Mouse (Mus musculus): ENCODE data around the gene Cdh16. TPM values are rescaled to one million over a fixed set of nuclear protein-coding genes. Genes with fewer than 3 reads are reported as not detected.

Cdh16 gene
- polyA plus RNA-seq, 1 experiment: not detected

- no peaks in the 10 kb centered on the region; the same call in 1 of the 2 replicates for H3K4me1 ChIP-seq (ENCODE audit: control insufficient read depth, insufficient read depth, low read length)
- TF ChIP-seq POLR2A (IDR thresholded peaks at IDR 0.05; ENCODE audit: extremely low read depth, insufficient read depth, low read length): no peak
- no peak for TF ChIP-seq CTCF (IDR thresholded peaks at IDR 0.05; ENCODE audit: extremely low read depth, insufficient read depth, low read length)
- H3K4me3 ChIP-seq (ENCODE audit: insufficient read depth, low read length): no peak overlapping the region
Measured at GRCm38 (mm10) chr8:104627065-104627740, 3.0 kb upstream of the Cdh16 start.

GRCm38 (mm10) chr8:104620765-104621164, 3.4 kb downstream of the Cdh16 start:
- H3K4me1 ChIP-seq (ENCODE audit: control insufficient read depth, insufficient read depth, low read length): no peaks in the 10 kb centered on the region
- no peak overlapping the region for H3K4me3 ChIP-seq (ENCODE audit: insufficient read depth, low read length)
- no peak overlapping the region for H3K27ac ChIP-seq (ENCODE audit: insufficient read depth, low read length)
- TF ChIP-seq CTCF (IDR thresholded peaks at IDR 0.05; ENCODE audit: extremely low read depth, insufficient read depth, low read length) (no peak), POLR2A (IDR thresholded peaks at IDR 0.05; ENCODE audit: extremely low read depth, insufficient read depth, low read length) (no peak)

More at GRCm38 (mm10) chr8:104627065-104627740, 3.0 kb upstream of the Cdh16 start:
- H3K27ac ChIP-seq (ENCODE audit: insufficient read depth, low read length): no peak overlapping the region

GRCm38 (mm10) chr8:104613119-104613518, 11.1 kb downstream of the Cdh16 start:
- no peak overlapping the region for H3K4me3 ChIP-seq (ENCODE audit: insufficient read depth, low read length)
- TF ChIP-seq POLR2A (IDR thresholded peaks at IDR 0.05; ENCODE audit: extremely low read depth, insufficient read depth, low read length): no peak
- no peak for TF ChIP-seq CTCF (IDR thresholded peaks at IDR 0.05; ENCODE audit: extremely low read depth, insufficient read depth, low read length)
- no peaks in the 10 kb centered on the region for H3K4me1 ChIP-seq (ENCODE audit: control insufficient read depth, insufficient read depth, low read length)
- no peak overlapping the region for H3K27ac ChIP-seq (ENCODE audit: insufficient read depth, low read length)

GRCm38 (mm10) chr8:104611613-104612012, 12.6 kb downstream of the Cdh16 start:
- no peak overlapping the region for H3K27ac ChIP-seq (ENCODE audit: insufficient read depth, low read length)
- no peak overlapping the region for H3K4me3 ChIP-seq (ENCODE audit: insufficient read depth, low read length)
- H3K4me1 ChIP-seq (ENCODE audit: control insufficient read depth, insufficient read depth, low read length): no peaks in the 10 kb centered on the region
- no peak for TF ChIP-seq CTCF (IDR thresholded peaks at IDR 0.05; ENCODE audit: extremely low read depth, insufficient read depth, low read length)
- TF ChIP-seq POLR2A (IDR thresholded peaks at IDR 0.05; ENCODE audit: extremely low read depth, insufficient read depth, low read length): no peak

GRCm38 (mm10) chr8:104610185-104610766, 13.9 kb downstream of the Cdh16 start:
- Histone ChIP-seq H3K4me1 (ENCODE audit: control insufficient read depth, insufficient read depth, low read length) (no peaks in the 10 kb centered on the region), H3K4me3 (ENCODE audit: insufficient read depth, low read length) (no peak overlapping the region), H3K27ac (ENCODE audit: insufficient read depth, low read length) (no peak overlapping the region)
- no peak for TF ChIP-seq POLR2A (IDR thresholded peaks at IDR 0.05; ENCODE audit: extremely low read depth, insufficient read depth, low read length)
- no peak for TF ChIP-seq CTCF (IDR thresholded peaks at IDR 0.05; ENCODE audit: extremely low read depth, insufficient read depth, low read length)

GRCm38 (mm10) chr8:104609222-104609621, 15.0 kb downstream of the Cdh16 start:
- Histone ChIP-seq H3K4me3 (ENCODE audit: insufficient read depth, low read length) (no peak overlapping the region), H3K4me1 (ENCODE audit: control insufficient read depth, insufficient read depth, low read length) (no peaks in the 10 kb centered on the region), H3K27ac (ENCODE audit: insufficient read depth, low read length) (no peak overlapping the region)
- TF ChIP-seq POLR2A (IDR thresholded peaks at IDR 0.05; ENCODE audit: extremely low read depth, insufficient read depth, low read length) (no peak), CTCF (IDR thresholded peaks at IDR 0.05; ENCODE audit: extremely low read depth, insufficient read depth, low read length) (no peak)

GRCm38 (mm10) chr8:104607944-104608343, 16.3 kb downstream of the Cdh16 start:
- no peak overlapping the region for H3K27ac ChIP-seq (ENCODE audit: insufficient read depth, low read length)
- TF ChIP-seq POLR2A (IDR thresholded peaks at IDR 0.05; ENCODE audit: extremely low read depth, insufficient read depth, low read length) (no peak), CTCF (IDR thresholded peaks at IDR 0.05; ENCODE audit: extremely low read depth, insufficient read depth, low read length) (no peak)

GRCm38 (mm10) chr8:104606329-104606728, 17.9 kb downstream of the Cdh16 start:
- Histone ChIP-seq H3K4me3 (ENCODE audit: insufficient read depth, low read length) (no peak overlapping the region), H3K27ac (ENCODE audit: insufficient read depth, low read length) (no peak overlapping the region), H3K4me1 (ENCODE audit: control insufficient read depth, insufficient read depth, low read length) (no peaks in the 10 kb centered on the region)
- TF ChIP-seq CTCF (IDR thresholded peaks at IDR 0.05; ENCODE audit: extremely low read depth, insufficient read depth, low read length) (no peak), POLR2A (IDR thresholded peaks at IDR 0.05; ENCODE audit: extremely low read depth, insufficient read depth, low read length) (no peak)

More at GRCm38 (mm10) chr8:104607944-104608343, 16.3 kb downstream of the Cdh16 start:
- no peak overlapping the region for H3K4me3 ChIP-seq (ENCODE audit: insufficient read depth, low read length)
- H3K4me1 ChIP-seq (ENCODE audit: control insufficient read depth, insufficient read depth, low read length): no peaks in the 10 kb centered on the region

- H3K27ac ChIP-seq (ENCODE audit: insufficient read depth, low read length): no peak overlapping the region
- no peak overlapping the region for H3K4me3 ChIP-seq (ENCODE audit: insufficient read depth, low read length)
- no peaks in the 10 kb centered on the region for H3K4me1 ChIP-seq (ENCODE audit: control insufficient read depth, insufficient read depth, low read length)
- TF ChIP-seq CTCF (IDR thresholded peaks at IDR 0.05; ENCODE audit: extremely low read depth, insufficient read depth, low read length): no peak
- no peak for TF ChIP-seq POLR2A (IDR thresholded peaks at IDR 0.05; ENCODE audit: extremely low read depth, insufficient read depth, low read length)
Measured at GRCm38 (mm10) chr8:104603245-104603593, 21.0 kb downstream of the Cdh16 start.

All from cortical plate, adult 2 months (tissue).